Mouse (Mus musculus): ENCODE data around the gene Paqr6. TPM values are rescaled to one million over a fixed set of nuclear protein-coding genes. Genes with fewer than 3 reads are reported as not detected.

The Paqr6 gene
- 1 to 10 TPM; 3.5 to 3.6 TPM for total RNA-seq (2021)

- peak in 1 of 2 experiments; percentile 81 for DNase-seq (ENCODE audit: extremely low spot score in 1 of 2, low spot score in 2 of 2)
- intact Hi-C loops (cut with DNase I) = no loop called here
These were observed at the start of gene Paqr6 for GRCm38 (mm10) chr3:88364337-88364736. TSS of gene Paqr6 (plus strand) at chr3:88364584.

- peak; percentile 49 to 67 for DNase-seq (ENCODE audit: extremely low spot score in 1 of 2, low spot score in 2 of 2)
- intact Hi-C loops (cut with DNase I) = no loop called here
These were observed 39.4 kb upstream of the Paqr6 start, which contains the start of gene Glmp for GRCm38 (mm10) chr3:88324951-88325405. TSS of gene Glmp (plus strand) at chr3:88325023.

GRCm38 (mm10) chr3:88328956-88329355 lies 35.4 kb upstream of the Paqr6 start:
- no peak for DNase-seq (ENCODE audit: extremely low spot score in 1 of 2, low spot score in 2 of 2)
- intact Hi-C loops (cut with DNase I) = no loop called here

GRCm38 (mm10) chr3:88331282-88331681 lies 33.1 kb upstream of the Paqr6 start:
- intact Hi-C loops (cut with DNase I) = no loop called here
- DNase-seq (ENCODE audit: extremely low spot score in 1 of 2, low spot score in 2 of 2) = no peak

- DNase-seq (ENCODE audit: extremely low spot score in 1 of 2, low spot score in 2 of 2) = no peak
- intact Hi-C loops (cut with DNase I) = no loop called here
These were observed 30.2 kb upstream of the Paqr6 start for GRCm38 (mm10) chr3:88334029-88334658.

- DNase-seq (ENCODE audit: extremely low spot score in 1 of 2, low spot score in 2 of 2) = no peak
- intact Hi-C loops (cut with DNase I) = no loop called here
These were observed 29.4 kb upstream of the Paqr6 start for GRCm38 (mm10) chr3:88334902-88335435.

GRCm38 (mm10) chr3:88335436-88336053 lies 28.8 kb upstream of the Paqr6 start:
- intact Hi-C loops (cut with DNase I) = no loop called here
- DNase-seq (ENCODE audit: extremely low spot score in 1 of 2, low spot score in 2 of 2) = no peak

GRCm38 (mm10) chr3:88336058-88337013 lies 28.0 kb upstream of the Paqr6 start, which contains the start of the genes Tmem79 and Smg5:
TSS of gene Tmem79 (minus strand) at chr3:88336148.
TSS of gene Smg5 (plus strand) at chr3:88336260.
- peak; percentile 95 to 97 for DNase-seq (ENCODE audit: extremely low spot score in 1 of 2, low spot score in 2 of 2)
- intact Hi-C loops (cut with DNase I) = no loop called here

GRCm38 (mm10) chr3:88337367-88338020 lies 26.9 kb upstream of the Paqr6 start:
- intact Hi-C loops (cut with DNase I) = no loop called here
- DNase-seq (ENCODE audit: extremely low spot score in 1 of 2, low spot score in 2 of 2) = no peak

- DNase-seq (ENCODE audit: extremely low spot score in 1 of 2, low spot score in 2 of 2) = no peak
- intact Hi-C loops (cut with DNase I) = no loop called here
These were observed 26.1 kb upstream of the Paqr6 start for GRCm38 (mm10) chr3:88338316-88338715.

GRCm38 (mm10) chr3:88339006-88339405 lies 25.4 kb upstream of the Paqr6 start:
- intact Hi-C loops (cut with DNase I) = no loop called here
- DNase-seq (ENCODE audit: extremely low spot score in 1 of 2, low spot score in 2 of 2) = no peak

GRCm38 (mm10) chr3:88350732-88351131 lies 13.7 kb upstream of the Paqr6 start:
- DNase-seq (ENCODE audit: extremely low spot score in 1 of 2, low spot score in 2 of 2) = no peak
- intact Hi-C loops (cut with DNase I) = no loop called here

GRCm38 (mm10) chr3:88352907-88353306 lies 11.5 kb upstream of the Paqr6 start:
- intact Hi-C loops (cut with DNase I) = no loop called here
- no peak for DNase-seq (ENCODE audit: extremely low spot score in 1 of 2, low spot score in 2 of 2)

- no peak for DNase-seq (ENCODE audit: extremely low spot score in 1 of 2, low spot score in 2 of 2)
- intact Hi-C loops (cut with DNase I) = no loop called here
These were observed 9.8 kb upstream of the Paqr6 start for GRCm38 (mm10) chr3:88354396-88355165.

- DNase-seq (ENCODE audit: extremely low spot score in 1 of 2, low spot score in 2 of 2) = no peak
- intact Hi-C loops (cut with DNase I) = no loop called here
These were observed 4.8 kb upstream of the Paqr6 start for GRCm38 (mm10) chr3:88359584-88359983.

GRCm38 (mm10) chr3:88359989-88360388 lies 4.4 kb upstream of the Paqr6 start:
- intact Hi-C loops (cut with DNase I) = no loop called here
- no peak for DNase-seq (ENCODE audit: extremely low spot score in 1 of 2, low spot score in 2 of 2)

- no peak for DNase-seq (ENCODE audit: extremely low spot score in 1 of 2, low spot score in 2 of 2)
- intact Hi-C loops (cut with DNase I) = no loop called here
These were observed 3.3 kb upstream of the Paqr6 start for GRCm38 (mm10) chr3:88361096-88361495.

All from left cerebral cortex, postnatal 10 days (tissue).